Mouse (Mus musculus) midbrain, embryonic 16.5 days (tissue): ENCODE results near the gene Saa2. TPM values are rescaled to one million over a fixed set of nuclear protein-coding genes. Genes with fewer than 3 reads are reported as not detected.

Experiments
- ATAC-seq: fragments of 200-750 bp; cut with Nextera tagmentation; 2 replicates; pipeline ENCODE4 v1.8.0; 2017; ENCODE audit warnings: moderate TSS enrichment
- H3K27ac ChIP-seq: fragments of 300-500 bp; sonication (generic); 2 replicates; pipeline ENCODE4 v1.5.1; 2014; ENCODE audit warnings: mild to moderate bottlenecking, low read length, mixed read lengths
- H3K27me3 ChIP-seq: fragments of 300-500 bp; sonication (generic); 2 replicates; pipeline ENCODE4 v1.6.1; 2014; ENCODE audit warnings: low read depth, low read length, mixed read lengths; ENCODE audit not compliant: control insufficient read depth, insufficient read depth
- H3K36me3 ChIP-seq: fragments of 300-500 bp; sonication (generic); 2 replicates; pipeline ENCODE4 v1.6.1; 2014; ENCODE audit warnings: mild to moderate bottlenecking, low read length, moderate library complexity, mixed read lengths; ENCODE audit not compliant: control insufficient read depth, insufficient read depth
- H3K4me1 ChIP-seq: fragments of 300-500 bp; sonication (generic); 2 replicates; pipeline ENCODE4 v1.6.1; 2014; ENCODE audit warnings: mild to moderate bottlenecking, low read length, mixed read lengths; ENCODE audit not compliant: control insufficient read depth, insufficient read depth
- H3K4me2 ChIP-seq: fragments of 300-500 bp; sonication (generic); 2 replicates; pipeline ENCODE4 v1.6.1; 2014; ENCODE audit warnings: mild to moderate bottlenecking, low read length, mixed read lengths
- H3K4me3 ChIP-seq: fragments of 300-500 bp; sonication (generic); 2 replicates; pipeline ENCODE4 v1.5.1; 2014; ENCODE audit warnings: low read depth, mild to moderate bottlenecking, low read length, moderate library complexity, mixed read lengths
- H3K9ac ChIP-seq: fragments of 300-500 bp; sonication (generic); 2 replicates; pipeline ENCODE4 v1.6.1; 2014; ENCODE audit warnings: low read depth, low read length, mixed read lengths
- H3K9me3 ChIP-seq: fragments of 300-500 bp; sonication (generic); replicated peaks from 2 replicates; pipeline ENCODE4 v1.6.1; 2014; ENCODE audit warnings: mild to moderate bottlenecking, low read length, mixed read lengths; ENCODE audit not compliant: control insufficient read depth, poor library complexity, severe bottlenecking
- WGBS: fragments of 180-500 bp; shearing (Covaris S2); extraction: QIAGEN DNeasy Blood & Tissue Kit; methylation state at CpG from one replicate; pipeline ENCODE4 v1.1.7; 2014; 5-methylcytosine and 5-hydroxymethylcytosine counted together
- polyA plus RNA-seq: library from polyadenylated mRNA; unstranded; fragments of >200 nt; fragmentation: Nextera tagmentation; extraction: Ambion mirVana; gene quantifications from 2 replicates; pipeline ENCODE4 v1.2.1, GENCODE M21; 2015

The Saa2 gene
- polyA plus RNA-seq, 1 experiment from 2014 or later: not detected

DNA sequence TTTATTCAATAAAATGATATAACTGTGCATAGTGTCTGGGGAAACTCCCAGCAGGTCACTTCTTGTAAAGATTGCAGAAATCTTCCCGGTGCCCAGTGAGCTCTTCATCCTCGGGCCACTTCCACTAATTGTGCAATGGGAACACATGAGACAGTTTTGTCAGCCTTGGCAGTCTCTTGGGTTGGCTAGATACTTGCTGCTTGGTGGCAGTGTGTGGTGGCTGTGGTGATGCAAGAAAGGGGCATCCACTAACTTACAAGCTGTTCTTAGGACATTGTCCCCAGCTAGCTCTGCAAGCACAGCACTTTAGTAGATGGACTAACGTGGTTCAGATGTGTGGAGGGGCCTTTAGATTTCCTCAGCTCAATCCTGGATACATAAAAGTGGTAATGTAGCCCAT is 5.8 kb upstream of the Saa2 start:
- no peak overlapping the region for H3K4me3 ChIP-seq
- 83% methylated on average over 3 of the region's 3 CpGs for WGBS
- no peak overlapping the region for H3K27ac ChIP-seq
- no peaks in the 10 kb centered on the region for H3K36me3 ChIP-seq
- no peak for ATAC-seq
- H3K4me2 ChIP-seq: no peak overlapping the region
- H3K4me1 ChIP-seq: no peaks in the 10 kb centered on the region
- no peaks in the 10 kb centered on the region for H3K9me3 ChIP-seq
- no peak overlapping the region for H3K9ac ChIP-seq
- no peaks in the 10 kb centered on the region for H3K27me3 ChIP-seq

DNA sequence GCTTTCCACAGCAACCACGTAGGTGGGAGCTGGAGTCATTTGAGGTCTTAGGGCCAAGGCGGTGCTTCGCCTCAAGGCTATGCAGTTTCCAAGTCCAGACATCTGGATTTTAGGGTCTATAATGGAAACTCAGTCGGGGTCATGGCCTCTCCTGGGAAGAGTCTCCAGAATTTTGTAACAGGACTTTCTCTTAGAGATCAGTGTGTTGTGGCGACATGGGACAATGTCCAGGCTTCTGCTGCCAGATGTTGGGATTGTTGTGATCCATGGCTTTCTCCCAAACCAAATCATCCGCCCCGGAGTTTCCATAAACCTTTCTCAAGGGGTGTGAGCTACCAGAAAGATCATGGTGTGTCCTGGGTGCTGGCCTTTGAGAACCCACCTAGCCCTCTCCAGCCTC is 5.2 kb upstream of the Saa2 start:
- Histone ChIP-seq H3K9me3 (no peaks in the 10 kb centered on the region), H3K4me3 (no peak overlapping the region), H3K36me3 (no peaks in the 10 kb centered on the region), H3K9ac (no peak overlapping the region), H3K27me3 (no peaks in the 10 kb centered on the region), H3K4me1 (no peaks in the 10 kb centered on the region), H3K4me2 (no peak overlapping the region), H3K27ac (no peak overlapping the region)
- WGBS: 90% methylated on average over 7 of the region's 7 CpGs
- no peak for ATAC-seq

DNA sequence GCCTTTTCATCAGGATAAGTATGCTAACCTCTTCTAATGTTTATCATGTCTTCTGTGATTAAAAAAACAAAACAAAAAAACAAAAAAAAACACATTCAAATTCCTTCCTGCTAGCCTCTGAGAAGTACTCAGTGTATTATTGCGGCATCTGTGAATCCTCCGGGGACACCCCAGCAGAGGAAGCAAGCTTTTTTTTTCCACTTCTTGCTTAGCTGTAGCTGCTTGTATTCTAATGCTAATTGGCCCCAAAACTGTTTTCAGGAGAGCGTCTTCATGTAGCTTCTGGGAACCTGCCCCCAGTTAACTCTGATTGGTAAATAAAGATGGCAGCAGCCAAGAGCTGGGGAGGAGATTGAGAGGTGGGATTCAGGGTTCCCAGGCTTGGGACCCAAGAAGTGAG is 3.1 kb upstream of the Saa2 start:
- ATAC-seq: no peak
- Histone ChIP-seq H3K27ac (no peak overlapping the region), H3K9me3 (no peaks in the 10 kb centered on the region), H3K27me3 (no peaks in the 10 kb centered on the region), H3K4me3 (no peak overlapping the region), H3K4me1 (no peaks in the 10 kb centered on the region), H3K9ac (no peak overlapping the region), H3K36me3 (no peaks in the 10 kb centered on the region), H3K4me2 (no peak overlapping the region)
- WGBS: 22% methylated on average over 3 of the region's 3 CpGs

DNA sequence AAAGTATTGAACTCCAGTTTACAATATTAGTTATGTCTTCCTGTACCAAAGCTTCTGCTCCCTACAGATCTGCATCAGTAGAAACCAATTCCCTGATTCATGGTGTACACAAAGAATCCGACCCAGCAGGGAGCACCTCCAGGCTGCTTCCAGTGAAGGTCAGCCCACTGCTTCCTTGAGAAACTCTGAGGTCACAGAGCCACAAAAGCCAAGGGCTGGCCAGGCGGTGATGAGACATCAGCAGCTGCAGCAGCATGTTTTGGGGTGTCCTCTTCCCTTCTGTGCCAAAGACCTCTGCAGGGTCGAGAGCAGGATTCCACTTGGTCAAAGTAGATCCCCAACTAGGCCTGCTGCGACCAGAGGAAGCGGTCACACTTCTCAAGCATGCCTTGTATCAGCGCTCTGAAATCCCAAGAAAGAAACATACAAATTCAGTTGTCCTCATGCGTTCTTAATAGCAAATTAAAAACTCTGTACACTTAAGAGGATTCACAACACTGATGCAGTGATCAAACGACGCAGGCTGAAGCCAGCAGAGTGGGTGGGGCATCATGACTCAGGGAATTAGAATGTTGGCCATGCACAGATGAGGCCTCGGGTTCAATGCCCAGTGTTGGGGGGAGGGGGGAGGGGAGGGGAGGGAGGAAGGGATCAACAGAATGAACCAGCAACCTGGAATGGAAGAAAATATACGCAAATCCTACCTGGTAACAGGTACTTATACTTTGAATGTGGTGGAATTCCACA is 9.6 kb downstream of the Saa2 start:
- WGBS: 82% methylated on average over 11 of the region's 11 CpGs
- peaks cover 29% of the 10 kb centered on the region for H3K36me3 ChIP-seq
- ATAC-seq: no peak

DNA sequence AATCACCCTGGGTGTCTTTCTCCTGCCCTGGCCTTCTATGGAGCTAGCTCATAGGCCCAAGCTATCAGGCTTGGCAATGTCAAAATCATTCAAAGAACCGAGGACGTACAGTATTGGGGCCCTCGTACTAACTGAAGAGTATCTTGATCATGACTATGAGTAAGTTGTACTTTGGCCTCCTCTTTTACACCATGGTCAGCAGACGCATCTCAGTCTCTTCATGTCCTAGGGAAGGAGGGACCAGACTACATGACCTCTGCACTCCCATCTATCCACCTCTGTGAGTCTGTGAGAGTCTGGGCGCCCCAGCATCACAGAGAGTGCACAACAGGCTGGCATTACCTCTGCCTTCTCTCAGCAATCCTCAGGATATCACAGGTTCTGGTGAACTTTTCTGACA is 11.0 kb downstream of the Saa2 start:
- WGBS: 93% methylated on average over 5 of the region's 5 CpGs
- Histone ChIP-seq H3K4me1 (no peaks in the 10 kb centered on the region), H3K4me3 (no peak overlapping the region), H3K4me2 (no peak overlapping the region), H3K27ac (no peak overlapping the region), H3K36me3 (peaks cover 37% of the 10 kb centered on the region), H3K9me3 (no peaks in the 10 kb centered on the region), H3K9ac (no peak overlapping the region), H3K27me3 (no peaks in the 10 kb centered on the region)
- ATAC-seq: no peak

More for the DNA sequence above, 9.6 kb downstream of the Saa2 start:
- Histone ChIP-seq H3K4me3 (no peak overlapping the region), H3K27ac (no peak overlapping the region), H3K9ac (no peak overlapping the region), H3K27me3 (no peaks in the 10 kb centered on the region), H3K4me2 (no peak overlapping the region), H3K9me3 (no peaks in the 10 kb centered on the region), H3K4me1 (no peaks in the 10 kb centered on the region)

DNA sequence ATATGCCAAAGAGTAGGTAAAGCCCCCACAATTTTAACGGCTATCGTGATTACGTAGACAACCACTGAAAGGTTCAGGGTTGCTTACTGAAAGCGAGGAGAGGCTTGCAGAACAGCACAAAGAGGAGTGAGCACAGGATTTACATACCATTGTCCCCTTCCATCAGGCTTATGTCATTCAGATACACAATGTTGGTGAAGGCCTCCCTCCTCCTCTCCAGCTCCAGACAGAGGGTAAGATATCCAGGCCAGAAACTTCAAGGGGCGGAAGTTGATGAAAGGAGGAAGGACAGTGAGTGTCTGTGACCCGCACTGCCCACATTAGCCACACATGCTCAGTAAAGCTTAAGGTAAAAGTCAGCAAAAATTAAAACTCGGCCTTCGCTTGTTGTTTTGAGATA is 13.1 kb downstream of the Saa2 start:
- no peak overlapping the region for H3K9ac ChIP-seq
- no peak for ATAC-seq
- H3K27me3 ChIP-seq: no peaks in the 10 kb centered on the region
- H3K4me2 ChIP-seq: no peak overlapping the region
- no peaks in the 10 kb centered on the region for H3K4me1 ChIP-seq
- no peaks in the 10 kb centered on the region for H3K9me3 ChIP-seq
- peaks cover 47% of the 10 kb centered on the region for H3K36me3 ChIP-seq
- H3K4me3 ChIP-seq: no peak overlapping the region
- 66% methylated on average over 8 of the region's 8 CpGs for WGBS
- no peak overlapping the region for H3K27ac ChIP-seq

DNA sequence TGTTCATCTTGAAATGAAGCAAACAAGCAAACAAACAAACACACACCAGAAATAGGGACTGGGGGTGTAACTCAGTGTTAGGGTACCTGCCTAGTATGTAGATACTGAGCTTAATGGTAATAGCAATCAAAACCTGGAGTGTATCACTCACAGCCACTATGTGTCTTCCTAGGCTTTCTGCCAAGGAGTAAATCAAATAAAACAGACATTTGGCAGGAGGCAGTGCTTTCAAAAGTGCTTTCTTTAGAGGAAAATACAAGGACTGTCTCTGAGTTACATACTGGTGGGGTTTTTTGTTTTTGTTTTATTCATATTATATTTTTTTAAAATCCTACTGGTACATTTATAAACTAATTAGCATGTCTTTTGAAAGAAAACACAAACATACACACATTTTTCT is 15.8 kb downstream of the Saa2 start:
- no peak overlapping the region for H3K9ac ChIP-seq
- no peak overlapping the region for H3K27ac ChIP-seq
- H3K9me3 ChIP-seq: no peaks in the 10 kb centered on the region
- no peaks in the 10 kb centered on the region for H3K27me3 ChIP-seq
- ATAC-seq: no peak
- H3K4me3 ChIP-seq: no peak overlapping the region
- peaks cover 46% of the 10 kb centered on the region for H3K36me3 ChIP-seq
- no peaks in the 10 kb centered on the region for H3K4me1 ChIP-seq
- no peak overlapping the region for H3K4me2 ChIP-seq

DNA sequence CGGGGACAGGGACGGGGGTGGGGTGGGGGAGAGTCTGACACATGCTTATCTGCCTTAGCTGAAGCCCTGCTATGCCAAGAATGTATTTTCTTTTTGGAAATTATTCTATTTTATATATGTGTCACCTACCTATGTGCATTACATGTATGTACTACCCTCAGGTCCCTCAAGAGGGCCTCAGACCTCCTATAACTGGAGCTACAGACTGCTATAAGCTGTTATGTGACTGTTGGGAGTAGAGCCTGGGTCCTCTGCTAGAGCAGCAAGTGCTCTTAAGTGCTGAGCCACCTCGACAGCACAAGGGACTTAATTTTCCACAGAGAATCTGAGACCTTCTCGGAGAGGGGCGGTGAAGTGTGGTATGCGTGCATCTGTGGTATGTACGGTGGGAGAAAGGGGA is 16.9 kb downstream of the Saa2 start:
- Histone ChIP-seq H3K4me1 (no peaks in the 10 kb centered on the region), H3K27ac (no peak overlapping the region), H3K4me2 (no peak overlapping the region), H3K36me3 (peaks cover 46% of the 10 kb centered on the region), H3K4me3 (no peak overlapping the region), H3K9me3 (no peaks in the 10 kb centered on the region), H3K9ac (no peak overlapping the region), H3K27me3 (no peaks in the 10 kb centered on the region)
- WGBS: 94% methylated on average over 7 of the region's 7 CpGs
- ATAC-seq: no peak

DNA sequence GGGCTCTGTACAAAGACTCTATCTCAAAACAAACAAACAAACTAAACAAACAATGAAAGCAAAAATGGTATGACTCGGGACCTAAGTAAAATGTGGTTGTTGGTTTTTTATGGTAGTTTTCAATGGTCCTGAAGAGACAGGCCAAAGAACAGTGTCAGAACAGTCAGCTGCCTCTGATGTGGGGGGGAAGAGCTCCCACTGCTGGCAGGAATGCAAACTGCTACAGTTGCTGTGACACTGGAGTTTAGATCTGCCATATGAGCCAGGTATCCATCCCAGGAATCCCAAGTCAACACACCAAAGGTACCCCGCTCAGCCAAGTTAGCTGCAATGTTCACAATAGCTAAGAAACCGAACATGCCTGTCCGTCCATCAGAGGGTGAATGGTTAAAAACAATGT is 19.1 kb downstream of the Saa2 start:
- Histone ChIP-seq H3K4me3 (no peak overlapping the region), H3K9ac (no peak overlapping the region), H3K27me3 (no peaks in the 10 kb centered on the region), H3K4me2 (no peak overlapping the region), H3K27ac (no peak overlapping the region), H3K36me3 (peaks cover 45% of the 10 kb centered on the region), H3K4me1 (no peaks in the 10 kb centered on the region), H3K9me3 (no peaks in the 10 kb centered on the region)
- ATAC-seq: no peak
- WGBS: 65% methylated on average over 4 of the region's 4 CpGs
